Mouse (Mus musculus) neural tube, embryonic 11.5 days (tissue): Measurements from ENCODE around the gene Pdgfra. TPM values are rescaled to one million over a fixed set of nuclear protein-coding genes. Genes with fewer than 3 reads are reported as not detected.

Source experiments
- ATAC-seq: fragments of 200-750 bp; cut with Nextera tagmentation; 2 replicates; pipeline ENCODE4 v1.8.0; 2017; ENCODE audit warnings: moderate number of reproducible peaks, mild to moderate bottlenecking, moderate TSS enrichment, moderate library complexity; ENCODE audit not compliant: insufficient read depth, low FRiP score, low TSS enrichment
- DNase-seq: peaks from one replicate; pipeline ENCODE4 v3.0.0-alpha.2; 2015; ENCODE audit warnings: low spot score
- H3K27ac ChIP-seq: fragments of 300-500 bp; sonication (generic); 2 replicates; pipeline ENCODE4 v1.5.1; 2014; ENCODE audit warnings: low read depth, mild to moderate bottlenecking, low read length
- H3K27me3 ChIP-seq: fragments of 300-500 bp; sonication (generic); 2 replicates; pipeline ENCODE4 v1.6.1; 2014; ENCODE audit warnings: mild to moderate bottlenecking, low read length, mixed read lengths; ENCODE audit not compliant: control insufficient read depth, insufficient read depth
- H3K36me3 ChIP-seq: fragments of 300-500 bp; sonication (generic); 2 replicates; pipeline ENCODE4 v1.6.1; 2014; ENCODE audit warnings: mild to moderate bottlenecking, low read length, moderate library complexity, mixed read lengths; ENCODE audit not compliant: control insufficient read depth, insufficient read depth
- H3K4me1 ChIP-seq: fragments of 300-500 bp; sonication (generic); 2 replicates; pipeline ENCODE4 v1.6.1; 2014; ENCODE audit warnings: low read length, mixed read lengths; ENCODE audit not compliant: control insufficient read depth, insufficient read depth
- H3K4me2 ChIP-seq: fragments of 300-500 bp; sonication (generic); 2 replicates; pipeline ENCODE4 v1.6.1; 2014; ENCODE audit warnings: low read depth, mild to moderate bottlenecking, moderate library complexity
- H3K4me3 ChIP-seq: fragments of 300-500 bp; sonication (generic); 2 replicates; pipeline ENCODE4 v1.5.1; 2014; ENCODE audit warnings: low read depth, low read length
- H3K9ac ChIP-seq: fragments of 300-500 bp; sonication (generic); 2 replicates; pipeline ENCODE4 v1.6.1; 2014; ENCODE audit warnings: mild to moderate bottlenecking, low read length
- H3K9me3 ChIP-seq: fragments of 300-500 bp; sonication (generic); 2 replicates; pipeline ENCODE4 v1.6.1; 2016; ENCODE audit warnings: low read length; ENCODE audit not compliant: control insufficient read depth
- WGBS: fragments of 180-500 bp; shearing (Covaris S2); extraction: QIAGEN DNeasy Blood & Tissue Kit; methylation state at CpG from one replicate; pipeline ENCODE4 v1.1.7; 2014; 5-methylcytosine and 5-hydroxymethylcytosine counted together
- polyA plus RNA-seq: library from polyadenylated mRNA; unstranded; fragments of >200 nt; fragmentation: Nextera tagmentation; extraction: Ambion mirVana; gene quantifications from 2 replicates; pipeline ENCODE4 v1.2.1, GENCODE M21; 2014

The Pdgfra gene
- polyA plus RNA-seq: 39.6 and 43.2 TPM in 2 replicates

DNA sequence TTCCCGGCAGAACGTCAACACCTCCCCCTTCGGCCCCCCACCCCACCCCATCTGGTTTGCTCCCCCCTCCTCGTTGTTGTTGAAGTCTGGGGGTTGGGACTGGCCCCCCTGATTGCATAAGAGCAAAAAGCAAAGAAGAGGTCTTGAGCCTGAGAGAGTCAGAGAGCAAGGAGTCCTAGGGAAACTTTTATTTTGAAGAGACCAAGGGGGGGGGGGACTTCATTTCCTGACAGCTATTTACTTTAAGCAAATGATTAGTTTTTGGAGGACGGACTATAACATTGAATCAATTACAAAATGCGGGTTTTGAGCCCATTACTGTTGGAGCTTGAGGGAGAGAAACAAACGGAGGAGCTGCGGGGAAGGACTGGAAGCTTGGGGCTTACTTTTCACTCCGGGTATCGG lies at the start of gene Pdgfra:
Gene Pdgfra, plus strand, starts transcription at position 272 of the 405 bp plus-strand sequence.
- H3K4me1 ChIP-seq: peaks cover 32% of the 10 kb centered on the region
- peak within 1 kb of the TSS; percentile 37 for H3K4me2 ChIP-seq
- peak within 1 kb of the TSS; percentile 68 for H3K9ac ChIP-seq
- H3K4me3 ChIP-seq: peak within 1 kb of the TSS; percentile 51
- no peaks in the 10 kb centered on the region for H3K36me3 ChIP-seq
- no peaks in the 10 kb centered on the region for H3K9me3 ChIP-seq
- ATAC-seq (no peak), DNase-seq (peak; percentile 62)
- peak within 1 kb of the TSS; percentile 86 for H3K27ac ChIP-seq
- H3K27me3 ChIP-seq: peaks cover 79% of the 10 kb centered on the region
- 3% methylated on average over 10 of the region's 10 CpGs for WGBS

DNA sequence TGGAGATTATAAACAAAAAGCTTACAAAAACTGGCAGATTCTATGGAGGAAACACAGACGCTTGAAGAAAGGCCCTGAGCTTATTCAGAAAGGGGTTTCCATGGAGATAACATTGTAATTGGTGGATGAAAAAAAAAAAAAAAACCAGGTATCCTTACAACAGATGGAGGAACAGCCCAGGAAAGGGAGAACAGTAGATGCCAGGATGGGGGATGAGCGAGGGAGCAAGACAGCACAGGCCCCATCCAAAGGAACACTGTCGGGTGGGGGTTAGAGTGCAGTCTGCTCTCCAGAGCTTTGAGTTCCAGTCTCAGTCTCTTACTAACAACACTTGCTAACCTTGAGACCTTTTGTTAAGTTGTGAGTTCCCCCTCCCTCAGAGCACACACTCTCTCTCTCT lies 45.6 kb upstream of the Pdgfra start:
- Histone ChIP-seq H3K36me3 (no peaks in the 10 kb centered on the region), H3K4me1 (no peaks in the 10 kb centered on the region), H3K4me2 (no peak overlapping the region), H3K27ac (no peak overlapping the region), H3K9me3 (no peaks in the 10 kb centered on the region), H3K4me3 (no peak overlapping the region), H3K9ac (no peak overlapping the region), H3K27me3 (no peaks in the 10 kb centered on the region)
- DNase-seq (no peak), ATAC-seq (no peak)
- 67% methylated on average over 3 of the region's 3 CpGs for WGBS

DNA sequence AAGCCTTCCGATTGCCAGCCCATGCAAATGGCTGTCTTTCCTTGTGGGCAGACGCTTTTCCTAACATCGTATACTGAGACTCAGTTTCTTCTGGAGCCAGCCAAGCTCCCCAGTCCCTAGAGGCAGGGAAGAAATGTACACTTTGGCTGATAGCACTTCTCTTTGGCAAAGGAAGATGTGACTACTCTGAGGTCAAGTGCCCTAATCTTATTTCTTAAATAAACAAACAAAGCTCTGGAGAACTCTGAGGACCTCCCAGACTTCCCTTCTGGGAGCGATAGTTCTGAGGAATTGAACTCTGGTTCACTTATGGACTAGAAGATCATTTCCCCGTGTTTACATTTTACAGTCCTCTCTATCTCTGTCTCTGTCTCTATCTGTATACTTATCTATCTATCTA lies 42.7 kb upstream of the Pdgfra start:
- H3K4me3 ChIP-seq: no peak overlapping the region
- H3K9ac ChIP-seq: no peak overlapping the region
- no peak overlapping the region for H3K4me2 ChIP-seq
- ATAC-seq (no peak), DNase-seq (no peak)
- 56% methylated on average over 5 of the region's 5 CpGs for WGBS
- H3K27ac ChIP-seq: no peak overlapping the region
- H3K4me1 ChIP-seq: no peaks in the 10 kb centered on the region
- no peaks in the 10 kb centered on the region for H3K27me3 ChIP-seq
- H3K36me3 ChIP-seq: no peaks in the 10 kb centered on the region
- H3K9me3 ChIP-seq: no peaks in the 10 kb centered on the region

DNA sequence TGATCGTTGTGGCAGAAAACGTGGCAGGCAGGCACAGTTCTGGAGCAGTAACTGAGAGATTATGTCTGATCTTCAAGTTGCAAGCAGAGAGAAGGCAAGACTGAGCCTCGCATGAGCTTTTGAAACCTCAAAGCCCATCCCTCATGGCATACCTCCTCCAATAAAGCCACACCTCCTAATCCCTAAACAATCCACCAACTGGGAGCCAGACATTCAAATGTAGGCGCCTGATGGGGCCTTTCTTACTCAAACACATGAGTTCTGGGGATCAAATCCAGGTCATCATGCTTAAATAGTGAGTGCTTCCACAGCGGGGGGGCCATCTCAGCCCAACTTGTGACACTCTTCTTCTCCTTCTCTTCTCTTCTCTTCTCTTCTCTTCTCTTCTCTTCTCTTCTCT lies 40.3 kb upstream of the Pdgfra start:
- H3K27me3 ChIP-seq: no peaks in the 10 kb centered on the region
- no peak overlapping the region for H3K4me2 ChIP-seq
- no peaks in the 10 kb centered on the region for H3K4me1 ChIP-seq
- ATAC-seq (no peak), DNase-seq (no peak)
- no peak overlapping the region for H3K9ac ChIP-seq
- no peak overlapping the region for H3K27ac ChIP-seq
- 54% methylated on average over 5 of the region's 5 CpGs for WGBS
- no peaks in the 10 kb centered on the region for H3K9me3 ChIP-seq
- H3K4me3 ChIP-seq: no peak overlapping the region
- H3K36me3 ChIP-seq: no peaks in the 10 kb centered on the region

- Histone ChIP-seq H3K36me3 (no peaks in the 10 kb centered on the region), H3K9ac (no peak overlapping the region), H3K27me3 (no peaks in the 10 kb centered on the region), H3K4me3 (no peak overlapping the region), H3K9me3 (no peaks in the 10 kb centered on the region), H3K4me2 (no peak overlapping the region), H3K27ac (no peak overlapping the region), H3K4me1 (no peaks in the 10 kb centered on the region)
- WGBS: 63% methylated on average over 7 of the region's 7 CpGs
- DNase-seq (peak; percentile 39), ATAC-seq (no peak)
Observed at GRCm38 (mm10) chr5:75118840-75119239, 33.3 kb upstream of the Pdgfra start.

DNA sequence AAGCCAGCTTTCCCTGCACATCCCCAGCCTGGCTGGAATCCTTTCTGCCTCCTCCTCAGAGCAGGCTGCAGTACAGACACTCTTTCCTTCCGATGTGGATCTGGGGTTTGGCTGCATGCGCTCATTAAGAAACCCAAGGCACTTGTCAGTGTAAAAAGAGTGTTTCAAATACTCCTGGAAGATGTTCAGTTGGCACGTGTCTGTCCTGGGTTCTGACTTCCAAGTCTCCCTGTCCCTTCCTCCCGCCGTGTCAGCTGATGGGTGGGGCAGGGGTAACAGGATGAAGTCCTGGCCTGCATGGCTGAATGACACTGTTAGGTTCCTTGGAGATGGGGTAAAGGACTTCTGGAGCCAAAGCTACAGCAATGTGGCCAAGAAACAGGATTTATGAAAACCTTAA lies 30.4 kb upstream of the Pdgfra start:
- H3K36me3 ChIP-seq: no peaks in the 10 kb centered on the region
- H3K27ac ChIP-seq: no peak overlapping the region
- H3K9me3 ChIP-seq: no peaks in the 10 kb centered on the region
- no peaks in the 10 kb centered on the region for H3K27me3 ChIP-seq
- H3K4me2 ChIP-seq: no peak overlapping the region
- WGBS: 51% methylated on average over 5 of the region's 5 CpGs
- no peak overlapping the region for H3K9ac ChIP-seq
- no peak for DNase-seq
- ATAC-seq: no peak
- H3K4me1 ChIP-seq: no peaks in the 10 kb centered on the region
- no peak overlapping the region for H3K4me3 ChIP-seq

DNA sequence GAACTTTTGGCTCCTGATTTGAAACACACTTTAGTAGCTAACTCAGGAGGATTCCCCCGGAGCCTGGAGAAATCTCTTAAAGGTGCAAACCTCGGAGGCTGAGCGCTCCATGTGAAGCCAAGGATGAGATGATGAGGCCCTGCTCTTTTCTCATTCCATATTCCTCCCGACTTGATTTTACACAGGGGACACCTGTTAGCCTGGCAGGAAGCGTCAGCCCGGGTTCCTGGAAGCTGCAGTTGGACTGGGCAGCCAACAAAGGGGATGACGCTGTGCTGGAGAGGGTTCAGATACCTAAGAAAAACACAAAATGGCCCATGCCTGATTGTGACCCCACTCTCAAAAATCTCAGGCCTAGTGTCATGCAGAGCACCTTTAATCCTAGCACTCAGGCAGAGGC lies 17.4 kb upstream of the Pdgfra start:
- WGBS: 86% methylated on average over 7 of the region's 7 CpGs
- H3K27me3 ChIP-seq: 0 out of 2 replicates have a peak, but pooled peaks cover 2% of the 10 kb centered on the region
- DNase-seq (no peak), ATAC-seq (no peak)
- no peak overlapping the region for H3K4me2 ChIP-seq
- H3K9me3 ChIP-seq: no peaks in the 10 kb centered on the region
- H3K4me3 ChIP-seq: no peak overlapping the region
- H3K36me3 ChIP-seq: no peaks in the 10 kb centered on the region
- H3K27ac ChIP-seq: no peak overlapping the region
- no peaks in the 10 kb centered on the region for H3K4me1 ChIP-seq
- H3K9ac ChIP-seq: no peak overlapping the region

GRCm38 (mm10) chr5:75143092-75143491 lies 9.0 kb upstream of the Pdgfra start:
- H3K9ac ChIP-seq: 0 out of 2 replicates have a peak overlapping the region, but pooled peaks have one; percentile 14
- H3K9me3 ChIP-seq: no peaks in the 10 kb centered on the region
- no peaks in the 10 kb centered on the region for H3K36me3 ChIP-seq
- H3K27ac ChIP-seq: no peak overlapping the region
- peaks cover under 1% of the 10 kb centered on the region for H3K4me1 ChIP-seq
- peak; percentile 74 for DNase-seq
- WGBS: 3% methylated on average over 14 of the region's 14 CpGs
- H3K27me3 ChIP-seq: peaks cover 27% of the 10 kb centered on the region
- H3K4me2 ChIP-seq: peak overlapping the region; percentile 52
- ATAC-seq: 0 out of 2 replicates have a peak, but pooled peaks have one; percentile 35
- H3K4me3 ChIP-seq: 0 out of 2 replicates have a peak overlapping the region, but pooled peaks have one; percentile 13

- no peak for DNase-seq
- WGBS: 42% methylated on average over 7 of the region's 7 CpGs
- H3K27me3 ChIP-seq: peaks cover 34% of the 10 kb centered on the region
- H3K9ac ChIP-seq: no peak overlapping the region
- no peak for ATAC-seq
- no peaks in the 10 kb centered on the region for H3K9me3 ChIP-seq
- H3K27ac ChIP-seq: no peak overlapping the region
- no peak overlapping the region for H3K4me2 ChIP-seq
- H3K4me1 ChIP-seq: peaks cover 8% of the 10 kb centered on the region
- no peak overlapping the region for H3K4me3 ChIP-seq
- no peaks in the 10 kb centered on the region for H3K36me3 ChIP-seq
Observed at GRCm38 (mm10) chr5:75143767-75144166, 8.3 kb upstream of the Pdgfra start.
